Mouse (Mus musculus): ENCODE measurements around the gene Ccdc6.

Ccdc6 gene

DNA sequence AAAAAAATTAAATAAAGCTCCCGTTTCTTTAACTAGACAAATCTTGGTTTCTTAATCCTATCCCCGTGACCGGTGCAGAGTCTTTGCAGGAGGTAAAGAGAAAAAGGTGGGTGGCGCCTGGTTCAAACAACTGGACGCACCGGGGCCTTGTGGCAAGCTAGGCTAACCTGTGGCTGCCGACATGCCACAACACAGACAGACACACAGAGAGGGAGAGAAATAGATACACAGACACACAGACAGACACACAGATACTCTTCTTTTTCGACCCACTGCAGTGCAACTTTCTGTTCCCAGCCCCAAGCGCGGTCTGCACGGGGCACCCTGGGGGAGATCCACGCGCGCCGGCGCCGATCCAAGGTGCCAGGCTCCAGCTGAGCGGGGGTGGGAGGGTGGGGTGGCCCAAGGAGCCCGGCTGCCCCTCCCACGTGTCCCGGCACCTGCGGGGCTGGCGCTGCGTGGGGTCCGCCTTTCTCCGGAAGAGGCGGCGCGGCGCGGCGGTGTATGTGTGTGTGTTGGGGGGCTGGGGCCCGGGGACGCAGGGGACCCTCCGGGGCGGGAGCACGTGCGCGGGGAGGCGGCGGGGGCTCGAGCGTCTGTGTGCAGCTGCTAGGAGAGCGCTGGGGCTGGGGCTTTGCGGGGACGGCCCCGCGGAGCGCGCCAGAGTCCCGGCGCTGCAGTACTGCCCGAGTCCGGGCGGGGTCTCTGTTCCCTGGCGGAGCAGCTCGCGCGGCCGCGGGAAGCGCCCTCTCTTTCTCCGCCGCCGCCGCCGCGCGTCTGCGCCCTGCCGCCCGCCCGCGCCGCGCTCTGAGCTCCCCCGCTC is at the start of gene Ccdc6:
TSS of gene Ccdc6 (plus strand) at position 756 of the 823 bp plus-strand sequence.
- DNase-seq: peak; percentile 89

DNA sequence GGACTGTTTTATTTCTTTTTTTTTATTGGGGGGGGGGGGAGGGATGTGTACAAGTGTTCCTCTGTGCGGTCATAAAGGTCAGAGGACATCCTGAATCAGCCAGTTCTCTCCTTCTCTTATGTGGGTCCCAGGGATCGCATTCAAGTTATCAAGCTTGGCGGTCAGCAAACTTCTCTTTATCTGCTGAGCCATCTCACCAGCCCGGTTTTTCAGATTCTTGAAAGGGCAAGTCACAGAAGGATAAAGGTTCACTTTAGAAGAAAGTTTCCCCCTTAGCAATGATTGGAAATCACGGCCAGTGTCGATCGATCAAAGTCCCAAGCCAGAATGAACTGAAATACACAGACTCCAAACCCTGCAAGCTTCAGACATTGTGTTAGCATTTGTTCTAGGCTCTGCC is 47.1 kb upstream of the Ccdc6 start:
- no peak for DNase-seq

DNA sequence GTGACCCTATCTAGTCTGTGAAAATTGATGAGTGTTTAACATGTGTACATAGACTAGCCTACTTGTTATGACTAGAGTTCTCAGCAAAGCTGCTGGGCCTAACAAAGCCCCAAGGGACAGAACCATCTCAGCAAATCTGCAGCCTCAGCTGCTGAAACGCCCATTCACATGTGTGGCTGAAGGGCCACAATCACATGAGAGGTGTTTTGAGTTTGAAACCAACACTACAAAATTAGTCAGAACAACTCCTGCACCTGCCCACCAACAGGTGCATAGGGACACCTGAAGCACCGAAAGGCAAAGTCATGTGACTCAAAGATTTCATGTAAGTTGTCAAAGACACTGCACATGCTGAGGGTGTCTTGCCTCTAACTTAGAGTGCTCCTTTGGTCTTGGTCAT is 41.6 kb upstream of the Ccdc6 start:
- DNase-seq: no peak

DNA sequence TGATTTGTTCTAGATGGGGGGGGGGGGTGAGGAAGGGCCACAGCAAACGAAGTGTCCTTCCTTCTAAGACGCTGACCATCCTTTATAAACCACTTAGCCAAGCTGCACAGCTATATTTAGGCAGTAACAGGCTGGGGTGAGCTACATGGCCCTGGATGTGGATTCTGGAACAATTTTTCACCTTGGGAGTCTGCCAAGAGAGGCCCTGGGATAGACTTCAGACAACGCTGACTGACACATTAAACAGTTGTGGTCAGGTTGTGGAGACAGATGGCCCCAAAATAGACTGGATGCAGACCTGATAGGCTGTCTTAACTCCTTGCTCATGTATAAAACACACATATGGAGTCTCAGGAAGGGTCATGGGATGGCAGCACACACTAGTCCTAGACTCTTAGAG is 39.9 kb upstream of the Ccdc6 start:
- peak; percentile 73 for DNase-seq

DNA sequence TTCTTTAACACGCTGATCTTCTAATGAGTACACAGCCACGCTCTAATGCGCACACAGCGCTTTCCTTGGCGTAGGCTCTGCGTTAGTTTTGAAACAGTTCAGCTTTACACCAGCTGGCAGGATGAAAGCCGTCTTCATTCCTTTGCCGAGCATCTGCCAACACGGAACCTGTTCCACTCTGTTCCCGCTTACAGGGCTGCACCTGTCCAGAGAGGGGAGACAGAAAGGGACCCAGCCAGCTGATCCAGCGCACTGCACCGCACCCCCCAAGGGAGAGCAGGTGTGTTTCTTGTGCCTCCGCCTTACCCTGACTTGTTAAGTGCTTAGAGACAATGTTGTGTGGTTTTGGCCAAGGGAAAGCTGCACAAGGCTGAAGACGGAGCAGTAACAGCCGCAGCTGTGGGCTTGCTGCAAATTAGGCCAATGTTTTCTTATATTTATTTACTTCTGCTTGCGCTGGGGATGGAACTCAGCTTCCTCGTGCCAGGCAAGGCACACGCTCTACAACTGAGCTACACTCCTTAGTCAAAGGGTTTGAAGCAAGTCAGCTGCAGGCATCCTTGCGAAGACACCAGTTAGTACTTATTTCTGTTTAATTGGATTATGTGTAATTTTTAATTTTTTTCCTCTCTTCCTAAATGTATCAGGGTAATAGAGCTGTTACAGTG is 36.8 kb upstream of the Ccdc6 start:
- peak; percentile 30 for DNase-seq

DNA sequence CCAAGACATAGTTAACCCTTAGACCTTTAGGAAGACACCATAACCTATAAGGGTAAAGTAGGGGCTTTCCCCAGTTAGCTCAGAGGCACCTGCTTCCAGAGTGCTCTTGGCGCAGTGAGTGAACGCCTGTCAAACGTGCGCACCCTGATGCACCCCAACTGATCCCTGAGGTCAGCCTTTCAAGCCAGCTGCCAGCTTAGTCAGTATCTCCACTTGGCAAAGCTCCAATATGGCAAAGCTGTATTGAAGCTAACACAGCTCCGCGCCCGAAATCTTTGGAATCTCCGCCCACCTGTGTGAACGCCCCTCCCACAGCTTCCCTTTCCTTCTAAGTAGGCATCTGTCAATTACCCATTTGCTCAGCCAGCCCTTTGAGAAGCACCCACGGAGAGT is 36.2 kb upstream of the Ccdc6 start:
- no peak for DNase-seq

DNA sequence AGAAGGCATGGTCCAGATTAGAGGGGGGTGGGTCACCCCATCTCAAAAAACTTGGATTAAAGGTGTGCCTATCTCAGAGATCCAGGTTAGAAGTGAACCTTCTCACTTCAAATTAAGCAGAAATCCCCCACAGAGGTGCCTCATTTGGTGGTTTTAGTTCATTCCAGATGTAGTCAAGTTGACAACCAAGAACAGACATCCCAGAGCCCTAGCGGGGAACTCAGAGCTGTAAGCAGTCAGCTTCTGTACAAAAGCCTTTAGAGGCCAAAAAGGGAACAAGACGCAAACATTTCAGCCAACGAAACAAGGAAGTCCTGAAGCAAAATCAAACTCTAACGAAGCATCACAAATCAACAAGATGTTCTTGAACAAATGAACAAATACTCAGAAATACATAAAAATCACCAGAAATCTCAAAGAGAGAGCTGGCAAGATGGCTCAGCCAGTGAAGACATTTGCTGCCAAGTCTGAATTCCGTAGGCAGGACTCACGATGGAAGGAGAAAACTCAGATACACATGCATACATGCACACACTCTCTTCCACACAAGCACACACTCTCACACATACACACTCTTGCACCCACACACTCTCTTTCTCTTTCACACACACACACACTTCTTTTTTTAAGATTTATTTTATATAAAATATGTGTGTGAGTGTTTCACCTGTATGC is 32.9 kb upstream of the Ccdc6 start:
- no peak for DNase-seq

DNA sequence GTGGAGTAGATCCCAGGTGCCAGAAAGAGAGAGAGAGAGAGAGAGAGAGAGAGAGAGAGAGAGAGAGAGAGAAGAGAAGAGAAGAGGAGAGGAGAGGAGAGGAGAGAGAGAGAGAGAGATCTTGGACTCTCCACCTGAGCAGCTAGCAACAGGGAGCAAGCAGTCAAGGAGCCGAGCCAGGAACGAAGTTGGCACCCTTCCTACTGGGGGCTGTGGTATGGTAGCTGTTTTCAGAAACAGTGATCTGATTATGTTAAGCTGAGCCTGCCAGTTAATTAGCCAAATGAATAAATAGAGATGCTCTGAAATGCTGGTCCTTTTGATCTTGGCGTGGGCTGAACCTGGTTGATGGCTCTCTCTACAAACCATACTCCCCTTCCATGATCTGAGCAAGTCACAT is 31.7 kb upstream of the Ccdc6 start:
- no peak for DNase-seq

DNA sequence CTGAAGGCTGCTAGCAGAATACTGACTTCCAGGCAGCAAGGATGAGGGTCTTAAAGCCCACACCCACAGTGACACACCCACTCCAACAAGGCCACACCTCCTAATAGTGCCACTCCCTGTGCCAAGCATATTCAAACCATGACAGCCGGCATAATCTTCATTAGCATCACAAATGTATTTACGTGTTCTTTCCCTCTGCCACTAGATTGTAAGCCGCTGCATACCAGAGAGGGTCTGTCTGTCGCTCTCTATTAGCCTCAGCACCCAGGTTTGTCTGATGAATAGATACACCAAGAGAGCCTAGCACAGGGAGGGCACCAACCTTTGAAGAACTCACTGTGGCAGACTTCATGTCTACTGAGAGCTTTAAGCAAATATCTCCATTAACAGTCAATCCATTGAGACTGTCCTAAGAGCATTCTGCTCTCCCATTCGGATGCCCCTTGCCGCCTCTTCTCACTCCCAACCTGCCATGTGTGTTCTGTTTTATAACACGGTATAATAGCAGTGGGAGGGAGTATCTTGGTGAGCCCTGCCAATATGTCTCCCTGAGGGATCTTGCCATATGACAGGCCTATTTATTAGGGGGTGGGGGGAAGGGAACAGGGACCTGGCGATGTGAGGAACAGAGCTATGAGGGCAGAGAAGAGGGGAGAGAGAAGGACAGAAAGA is 30.3 kb upstream of the Ccdc6 start:
- DNase-seq: no peak

DNA sequence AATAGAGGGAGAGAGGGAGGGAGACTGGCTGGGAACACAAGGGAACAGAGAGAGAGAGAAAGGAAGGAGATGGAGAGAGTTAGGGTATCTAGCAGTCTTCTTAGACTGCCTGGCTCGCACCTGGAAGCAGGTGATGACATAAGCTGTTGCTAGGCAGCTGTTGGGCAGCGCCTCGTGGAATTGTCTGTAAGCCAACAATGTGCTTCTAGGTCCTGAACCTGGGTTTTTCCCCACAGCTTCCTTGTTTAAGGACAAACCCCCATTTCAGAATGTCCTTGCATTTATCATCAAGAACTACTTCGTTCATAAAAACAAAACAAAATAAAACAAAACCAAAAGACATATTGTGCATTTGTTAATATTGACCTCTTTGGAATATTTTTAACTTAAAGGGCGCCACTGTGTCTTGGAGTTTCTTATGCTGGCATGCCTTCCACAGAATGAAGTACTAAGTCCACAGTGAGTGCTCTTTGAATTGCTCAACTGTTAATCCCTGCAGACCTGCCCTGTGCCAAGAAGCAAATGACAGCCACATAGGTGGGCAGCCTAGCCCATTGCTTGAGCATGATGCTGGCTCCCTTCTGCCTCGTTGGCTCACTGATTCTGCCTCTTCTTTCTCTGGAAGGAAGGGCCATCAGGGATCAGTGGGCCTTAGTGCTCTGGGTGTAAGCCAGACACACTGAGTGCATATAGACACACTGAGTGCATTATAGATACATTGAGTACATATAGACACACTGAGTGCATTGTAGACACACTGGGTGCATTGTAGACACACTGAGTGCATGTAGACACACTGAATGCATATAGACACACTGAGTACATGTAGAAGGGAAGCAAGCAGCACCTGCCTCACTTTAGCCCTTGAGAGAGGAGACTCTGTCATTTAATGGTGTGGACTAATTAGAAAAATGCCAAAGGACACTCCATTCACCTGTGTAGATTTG is 29.5 kb upstream of the Ccdc6 start:
- peak; percentile 16 for DNase-seq

DNA sequence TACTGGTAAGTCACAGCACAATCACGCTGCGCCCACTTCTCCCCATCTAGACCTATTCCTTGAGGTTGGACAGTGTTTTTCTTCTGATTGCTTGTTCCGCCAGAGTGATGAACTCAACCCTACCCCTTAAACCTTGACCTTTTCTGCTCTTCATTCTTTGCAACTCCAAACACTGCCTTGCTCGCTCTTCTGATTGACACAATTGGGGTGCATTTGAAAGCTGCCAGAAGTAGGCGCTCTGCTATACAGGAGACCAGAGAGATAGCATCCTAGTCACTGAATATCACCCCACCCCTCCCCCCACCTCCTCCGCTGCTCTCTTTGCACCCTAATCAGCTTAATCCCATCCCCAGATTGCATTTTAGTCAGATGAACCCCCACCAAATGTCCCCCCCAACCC is 27.6 kb upstream of the Ccdc6 start:
- DNase-seq: no peak

DNA sequence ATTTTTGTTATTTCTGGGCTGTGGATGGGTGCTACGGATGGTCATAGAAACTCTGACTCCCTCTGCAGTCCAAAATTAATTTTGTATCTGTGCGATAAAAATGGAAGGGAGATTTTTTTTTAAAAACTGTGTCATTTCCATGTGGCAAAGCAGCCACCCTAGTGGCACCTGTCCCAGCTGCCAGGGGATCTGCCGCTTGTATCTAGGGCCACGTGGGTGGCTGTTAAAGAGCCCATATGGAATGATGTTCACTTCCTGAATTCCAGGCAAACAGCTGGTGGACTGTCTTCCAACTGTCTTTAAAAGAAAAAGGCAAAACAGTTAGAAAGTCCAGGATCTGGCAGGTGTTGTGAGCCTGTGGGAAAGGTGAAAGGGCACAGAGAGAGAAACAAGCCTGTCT is 25.6 kb upstream of the Ccdc6 start:
- DNase-seq: no peak

DNA sequence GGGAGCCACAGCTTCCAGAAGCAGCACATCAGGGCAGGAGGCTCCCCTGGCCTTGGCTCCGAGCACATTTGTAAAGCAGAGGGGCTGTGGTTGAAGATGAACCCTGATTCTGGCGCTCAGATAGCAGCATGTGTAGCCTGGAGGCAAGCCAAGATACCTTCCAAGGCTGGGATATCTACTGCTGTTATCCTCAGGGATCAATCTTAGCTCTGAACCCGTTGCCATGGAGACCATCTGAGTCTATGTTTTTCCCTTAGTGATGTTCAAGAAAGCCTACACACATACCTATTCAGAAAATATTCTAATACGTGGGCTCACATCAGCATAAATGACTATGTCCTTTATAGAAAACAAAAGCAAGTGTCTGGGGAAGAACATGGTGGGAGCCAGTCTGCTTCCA is 19.5 kb upstream of the Ccdc6 start:
- no peak for DNase-seq

DNA sequence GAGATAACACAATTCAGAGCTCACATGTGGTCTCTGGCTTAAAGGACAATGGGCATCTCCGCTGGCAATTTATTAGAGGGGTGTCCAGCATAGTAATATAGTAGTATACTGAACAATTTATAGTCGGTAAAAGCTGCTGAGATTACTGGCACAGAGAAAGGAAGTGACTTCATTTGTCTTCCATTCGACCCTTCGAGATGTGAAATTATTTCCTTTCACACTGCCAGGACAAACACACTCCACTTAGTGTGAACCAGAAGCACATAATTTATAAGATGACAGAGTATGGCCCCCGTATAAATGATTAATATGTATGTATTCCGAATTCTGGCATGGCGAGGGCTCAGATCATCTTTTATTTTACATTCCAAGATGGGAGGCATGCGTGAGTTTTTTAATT is 16.0 kb upstream of the Ccdc6 start:
- no peak for DNase-seq

DNA sequence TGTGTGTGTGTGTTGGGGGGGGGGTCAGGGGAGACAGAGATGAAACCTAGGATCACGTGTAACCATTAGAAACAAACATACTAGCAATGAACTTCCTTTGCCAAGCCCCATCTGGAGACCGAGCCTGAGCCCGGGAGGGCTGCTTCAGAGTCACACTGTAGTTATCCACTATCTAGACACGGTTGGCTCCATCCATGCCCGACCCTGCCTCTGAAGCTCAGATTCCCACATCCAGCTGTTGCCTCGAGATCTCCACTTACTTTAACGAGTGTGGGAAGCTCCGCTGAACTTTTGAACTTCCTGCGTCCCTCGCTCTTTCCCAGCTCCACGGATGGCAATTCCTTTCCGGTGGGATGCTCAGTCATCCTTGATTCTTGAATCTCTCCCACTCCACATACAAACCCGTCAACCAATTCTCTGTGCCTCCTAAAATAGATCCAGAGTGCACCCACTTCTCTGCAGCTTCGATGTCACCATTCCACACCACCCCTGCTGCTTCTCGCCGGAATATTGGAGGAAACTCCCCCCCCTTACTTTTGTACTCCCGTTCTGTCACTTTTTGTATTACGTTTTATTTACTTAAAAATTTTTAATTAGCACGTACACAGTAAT is 15.3 kb upstream of the Ccdc6 start:
- DNase-seq: peak; percentile 17

DNA sequence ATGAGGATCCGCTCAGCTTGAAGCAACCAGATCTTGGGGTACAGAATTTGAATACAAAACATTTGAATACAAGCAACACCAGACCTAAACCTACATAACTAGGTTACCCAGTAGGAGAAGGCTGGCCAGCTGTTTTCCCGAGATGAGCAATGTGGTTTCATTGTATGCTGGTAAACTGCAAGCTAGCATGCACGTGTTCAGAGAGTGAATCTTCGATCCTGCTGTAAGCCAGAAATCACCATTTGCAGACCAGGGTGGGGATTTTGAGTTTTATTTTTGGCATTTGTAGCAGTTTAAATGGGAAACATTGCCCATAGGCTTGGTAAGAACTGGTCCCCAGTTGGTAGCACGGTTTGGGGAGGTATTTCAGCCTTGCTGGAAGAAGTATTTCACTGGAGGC is 13.7 kb upstream of the Ccdc6 start:
- DNase-seq: no peak

DNA sequence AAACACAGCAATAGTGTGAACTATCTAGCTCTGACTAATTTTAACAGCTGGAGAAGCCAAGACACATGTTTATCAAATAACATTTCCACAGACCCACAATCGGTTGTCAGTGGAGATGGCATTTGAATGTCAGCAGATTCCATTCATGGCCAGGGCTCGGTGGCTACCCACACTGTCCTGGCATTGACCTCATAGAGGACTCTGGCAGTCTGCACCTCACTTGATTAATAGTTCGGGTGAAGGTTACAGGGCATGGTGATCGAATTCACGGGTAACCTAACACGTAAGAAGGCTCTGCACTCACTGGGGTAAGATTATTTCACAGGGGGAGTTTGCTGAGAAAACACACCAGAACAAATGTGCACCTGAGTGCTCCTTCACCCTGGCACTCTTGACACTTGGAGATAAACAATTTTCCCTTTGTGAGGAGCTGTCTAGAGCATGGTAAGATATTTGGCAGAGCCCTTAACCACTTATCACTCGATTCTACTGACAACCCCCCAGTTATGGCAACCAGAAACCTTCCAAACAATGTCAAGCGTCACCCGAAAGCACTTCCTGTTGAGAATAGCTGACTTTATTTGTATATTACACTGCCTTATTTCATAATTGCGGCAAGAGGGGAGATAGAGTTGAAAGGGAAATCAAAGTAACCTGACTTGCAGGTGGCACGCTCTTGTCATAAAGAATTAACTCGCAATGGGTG is 11.5 kb upstream of the Ccdc6 start:
- DNase-seq: no peak

DNA sequence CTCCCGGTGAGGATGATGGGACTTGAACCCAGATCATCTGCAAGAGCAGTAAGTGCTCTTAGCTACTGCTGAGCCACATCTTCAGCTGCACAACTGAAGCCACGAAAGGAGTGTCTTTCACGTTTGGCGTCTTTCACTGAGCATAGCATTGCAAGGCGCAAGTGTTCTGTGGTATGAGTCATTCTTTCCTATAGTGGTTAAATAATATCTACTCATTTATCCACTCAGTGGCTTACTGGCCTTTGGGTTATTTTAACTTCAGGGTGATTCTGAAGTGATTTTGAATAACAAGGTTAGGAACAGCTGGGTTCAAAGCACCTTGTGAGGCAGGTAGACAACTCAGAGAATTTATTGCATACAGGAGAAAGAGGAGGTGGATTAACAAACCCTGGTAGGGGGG is 8.1 kb upstream of the Ccdc6 start:
- DNase-seq: no peak

DNA sequence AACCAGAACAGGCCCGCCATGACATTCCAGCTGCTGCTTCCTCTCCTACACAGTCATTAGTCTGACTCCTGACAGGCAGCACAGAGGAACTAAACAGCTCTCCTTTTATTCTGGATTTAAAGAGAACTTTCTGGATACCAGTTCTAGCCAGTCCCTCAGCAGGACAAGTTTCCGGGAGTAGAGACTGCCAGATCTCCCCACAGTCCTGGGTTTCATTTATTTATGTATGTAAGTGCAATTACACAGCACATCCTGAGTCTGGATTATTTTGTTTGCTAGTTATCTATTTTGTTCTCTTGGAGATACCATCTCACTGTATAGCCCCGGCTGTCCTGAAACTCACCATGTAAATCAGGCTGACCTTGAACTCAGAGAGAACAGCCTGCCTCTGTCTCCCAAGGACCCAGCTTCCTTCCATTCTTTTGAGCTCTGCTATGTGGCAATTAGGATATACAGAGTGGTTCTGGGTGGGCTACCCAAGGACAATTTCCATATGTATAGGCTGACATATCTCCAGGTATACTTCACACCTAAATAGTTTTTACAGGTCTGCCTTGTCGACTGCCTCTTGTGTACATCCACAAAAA is 5.0 kb upstream of the Ccdc6 start:
- DNase-seq: no peak

DNA sequence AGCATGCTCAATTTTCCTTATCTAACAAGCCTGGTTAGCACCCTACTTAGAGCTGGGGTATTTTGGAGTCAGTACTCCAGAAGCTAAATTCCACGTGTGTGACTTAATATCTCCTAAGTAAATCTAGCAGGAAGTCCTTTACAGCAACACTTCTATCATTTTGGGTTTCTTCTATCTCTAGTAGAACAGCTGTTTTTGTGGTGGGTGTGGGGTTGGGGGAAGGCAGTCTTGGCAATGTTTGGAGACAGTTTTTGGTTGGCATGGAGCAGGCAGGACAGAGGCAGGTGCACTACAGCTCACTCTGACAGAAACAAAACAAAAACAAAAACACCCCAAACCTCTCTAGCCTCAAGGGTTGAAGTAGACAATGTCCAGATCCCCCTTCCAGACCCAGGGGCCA is 3.1 kb upstream of the Ccdc6 start:
- no peak for DNase-seq

DNA sequence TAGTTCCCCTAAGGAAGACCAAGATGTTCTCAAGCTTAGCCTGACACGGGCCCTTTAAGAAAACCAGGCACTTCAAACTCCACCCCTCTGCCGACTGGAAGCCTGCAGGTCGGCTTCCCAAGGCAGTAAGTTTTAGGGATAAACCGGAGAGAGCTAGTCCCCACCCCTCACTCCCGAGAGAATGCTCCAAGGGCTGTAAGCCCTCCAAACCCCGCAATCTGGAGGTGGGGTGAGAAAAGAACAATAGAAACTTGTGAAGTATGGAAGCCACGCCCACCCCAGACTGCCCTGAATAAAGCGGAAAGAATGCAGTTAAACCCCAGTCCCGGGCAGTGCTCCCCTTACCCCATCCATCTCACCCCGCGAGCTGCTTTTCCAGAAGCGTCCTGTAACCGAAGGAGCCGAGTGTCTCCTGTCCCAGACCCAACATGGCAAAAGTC is 1.9 kb upstream of the Ccdc6 start:
- peak; percentile 55 for DNase-seq
